Mouse (Mus musculus): ENCODE measurements around the gene Frmd4b.

DNA sequence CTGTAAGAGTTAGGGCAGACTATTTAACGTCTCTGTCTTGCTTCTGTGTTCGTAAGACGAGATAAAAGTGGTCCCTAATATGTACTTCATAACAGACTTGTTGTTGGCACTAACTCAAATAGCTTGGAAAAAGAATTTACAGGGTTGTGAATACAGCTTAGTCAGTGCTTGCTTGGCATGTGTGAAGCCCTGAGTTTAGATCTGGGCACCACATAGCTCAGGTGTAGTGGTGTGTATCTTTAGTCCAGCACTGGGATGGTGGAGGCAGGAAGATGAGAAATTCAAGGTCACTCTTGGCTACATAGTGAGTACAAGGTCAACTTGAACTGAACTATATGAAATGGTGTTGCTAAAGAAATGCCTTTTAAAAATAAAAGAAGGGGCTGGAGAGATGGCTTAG, 320.2 kb downstream of the Frmd4b start:
- TF ChIP-seq CTCF (IDR thresholded peaks at IDR 0.05; ENCODE audit: extremely low read depth, insufficient read length, insufficient replicate concordance, low read depth, low read length) (no peak), POLR2A (IDR thresholded peaks at IDR 0.05; ENCODE audit: low read depth, low read length) (no peak)

All from small intestine, adult 2 months (tissue).